Mouse (Mus musculus) erythroblast, embryonic 14.5 days (primary cell): ENCODE measurements at regions not wholly inside any gene's neighbourhood (a gene's known extent, or its start where the extent isn't known, plus 50 kb on each side); places are given as distances from the start of the nearest gene placed in this dataset.

Source experiments
- H3K27me3 ChIP-seq: 2 replicates; pipeline ENCODE4 v1.6.1; 2012; ENCODE audit warnings: inconsistent platforms; ENCODE audit not compliant: control insufficient read depth
- H3K36me3 ChIP-seq: 2 replicates; pipeline ENCODE4 v1.6.1; 2012; ENCODE audit warnings: mild to moderate bottlenecking, inconsistent platforms; ENCODE audit not compliant: control insufficient read depth
- H3K4me1 ChIP-seq: 2 replicates; pipeline ENCODE4 v1.6.1; 2012; ENCODE audit warnings: inconsistent platforms; ENCODE audit not compliant: control insufficient read depth
- H3K4me3 ChIP-seq: replicated peaks from 2 replicates; pipeline ENCODE3; 2012; ENCODE audit warnings: moderate library complexity, mild to moderate bottlenecking, inconsistent platforms
- H3K9me3 ChIP-seq: 2 replicates; pipeline ENCODE4 v1.6.1; 2012; ENCODE audit warnings: low read length, inconsistent platforms, mixed read lengths; ENCODE audit not compliant: control insufficient read depth
- GATA1 ChIP-seq: IDR thresholded peaks from 2 replicates; pipeline ENCODE4 v1.6.1; 2012; ENCODE audit warnings: low read length, inconsistent platforms, mixed read lengths
- TAL1 ChIP-seq: IDR thresholded peaks from 3 replicates; pipeline ENCODE4 v1.6.1; 2012; ENCODE audit warnings: low read length, inconsistent platforms, mixed read lengths

DNA sequence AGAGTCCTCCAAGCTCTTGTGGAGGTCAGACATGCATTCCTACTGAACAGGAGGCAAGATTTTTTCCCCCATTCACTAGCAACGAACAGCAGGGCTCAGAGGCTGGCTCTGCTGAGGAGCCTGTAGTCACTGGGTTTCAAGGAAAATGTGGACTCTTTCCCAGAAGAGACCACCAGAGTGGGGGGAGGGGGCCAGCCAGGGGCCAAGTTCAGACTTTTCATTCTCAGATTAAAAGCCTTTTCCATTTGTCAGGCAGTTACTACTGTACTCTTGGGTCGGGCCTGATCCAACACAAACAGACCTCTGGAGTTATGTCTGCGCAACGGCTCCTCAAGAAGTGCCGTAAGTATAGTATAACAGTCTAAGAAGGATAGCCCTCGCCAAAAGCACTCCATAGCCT, 238.6 kb upstream of the Sox9 start:
- Histone ChIP-seq H3K9me3 (peaks cover 20% of the 10 kb centered on the region), H3K4me3 (no peak overlapping the region), H3K4me1 (no peaks in the 10 kb centered on the region), H3K27me3 (no peaks in the 10 kb centered on the region), H3K36me3 (no peaks in the 10 kb centered on the region)
- TF ChIP-seq GATA1: no peak
- TF ChIP-seq TAL1: no peak

DNA sequence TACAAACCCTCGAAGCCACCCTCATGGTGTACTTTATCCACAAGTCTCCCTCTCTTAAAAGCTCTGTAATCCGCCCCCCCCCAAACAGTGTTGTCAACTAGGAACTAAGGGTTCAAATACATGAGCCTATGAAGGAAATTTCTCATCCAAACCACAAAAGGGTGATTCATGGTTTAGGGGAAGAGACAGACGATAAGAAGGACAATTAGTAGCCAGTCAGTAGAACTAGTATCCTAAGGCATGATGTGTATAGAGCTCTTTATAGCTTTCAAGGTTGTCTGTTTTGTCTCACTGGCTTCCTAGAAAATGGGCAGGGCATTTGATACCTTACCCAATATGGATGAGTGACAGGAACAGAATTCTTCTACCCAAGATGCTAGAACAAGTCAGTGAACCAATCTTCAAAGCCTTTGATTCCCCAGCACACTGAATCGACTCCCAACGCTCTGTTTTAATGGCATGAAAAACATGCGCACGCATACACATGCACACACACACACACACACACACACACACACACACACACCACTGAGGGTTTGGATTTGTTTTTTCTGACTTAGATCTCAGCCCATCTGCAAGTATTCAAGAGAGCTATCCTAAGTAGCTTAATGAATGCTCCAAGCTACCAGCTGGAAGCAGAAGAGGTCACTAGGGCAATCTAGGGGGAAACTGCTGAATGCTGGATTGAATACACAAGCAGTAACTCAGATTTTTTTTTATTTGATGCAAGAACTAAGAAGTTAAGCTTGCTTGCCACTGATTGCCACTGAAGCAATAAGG, 236.6 kb upstream of the Sox9 start:
- H3K9me3 ChIP-seq: peaks cover 14% of the 10 kb centered on the region; the same call in 1 of the 2 replicates
- TF ChIP-seq TAL1 (no peak), GATA1 (no peak)
- no peaks in the 10 kb centered on the region for H3K36me3 ChIP-seq
- H3K4me1 ChIP-seq: no peaks in the 10 kb centered on the region
- H3K4me3 ChIP-seq: no peak overlapping the region
- no peaks in the 10 kb centered on the region for H3K27me3 ChIP-seq

DNA sequence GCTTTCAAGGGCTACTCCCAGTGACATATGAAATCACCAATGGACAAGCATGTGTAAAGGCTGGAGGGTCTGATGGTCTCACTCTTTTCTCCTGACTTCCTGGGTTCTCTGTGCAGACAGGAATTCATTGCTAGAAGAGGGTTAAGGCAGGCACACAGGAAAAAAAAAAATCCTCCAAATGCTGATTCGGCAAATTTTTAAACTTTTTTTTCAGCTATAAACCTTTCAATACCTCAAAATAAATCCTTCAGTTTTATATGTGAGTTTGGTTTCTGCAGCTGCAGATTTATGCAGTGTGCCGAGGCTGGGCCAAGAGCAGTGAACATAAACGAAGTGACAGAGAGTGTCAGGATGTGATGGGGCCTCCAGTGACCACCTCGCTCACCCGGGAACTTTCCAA, 235.9 kb upstream of the Sox9 start:
- Histone ChIP-seq H3K27me3 (no peaks in the 10 kb centered on the region), H3K36me3 (no peaks in the 10 kb centered on the region), H3K4me3 (no peak overlapping the region), H3K4me1 (no peaks in the 10 kb centered on the region), H3K9me3 (peaks cover 12% of the 10 kb centered on the region; the same call in 1 of the 2 replicates)
- TF ChIP-seq TAL1 (no peak), GATA1 (no peak)

DNA sequence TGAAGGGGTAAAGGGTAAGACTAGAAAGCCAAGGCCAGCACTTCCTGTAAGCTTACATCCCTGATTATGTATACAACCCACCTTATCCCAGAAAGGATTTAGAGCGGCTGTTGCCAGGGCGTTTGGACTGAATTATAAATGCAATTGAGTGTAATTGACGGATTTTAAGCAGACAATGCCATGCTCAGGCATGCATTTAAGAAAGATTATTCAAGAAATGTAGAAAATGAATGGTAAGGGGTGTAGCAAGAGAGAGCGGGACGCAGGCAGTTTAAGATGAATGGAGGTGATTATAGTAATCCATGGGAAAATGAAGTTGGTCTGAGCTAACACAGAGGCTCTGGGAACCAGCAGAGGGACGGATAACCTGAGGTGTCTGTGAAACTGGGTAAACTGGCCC, 229.2 kb upstream of the Sox9 start:
- peaks cover 32% of the 10 kb centered on the region for H3K9me3 ChIP-seq
- no peaks in the 10 kb centered on the region for H3K4me1 ChIP-seq
- H3K36me3 ChIP-seq: no peaks in the 10 kb centered on the region
- H3K27me3 ChIP-seq: no peaks in the 10 kb centered on the region
- TF ChIP-seq TAL1: no peak
- no peak for TF ChIP-seq GATA1
- no peak overlapping the region for H3K4me3 ChIP-seq

DNA sequence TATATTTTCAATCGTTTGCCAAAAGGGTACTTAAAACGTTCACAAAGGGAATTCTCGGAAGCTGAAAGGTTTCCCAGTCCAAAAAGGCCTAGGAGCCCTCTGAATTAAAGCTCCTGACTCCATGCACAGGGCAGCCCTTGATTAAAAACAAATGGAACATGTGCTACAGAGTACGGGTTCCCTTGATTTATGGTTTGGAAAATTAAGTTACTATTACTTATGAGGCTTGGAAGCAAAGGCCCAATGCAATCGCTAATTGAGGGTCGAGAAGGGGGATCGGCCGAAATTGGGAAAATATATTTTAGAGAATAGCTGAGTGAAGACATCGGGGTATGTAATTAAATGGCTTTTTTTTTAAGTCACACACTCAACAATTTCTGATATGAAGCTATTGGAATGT, 219.0 kb upstream of the Sox9 start:
- Histone ChIP-seq H3K4me3 (no peak overlapping the region), H3K36me3 (no peaks in the 10 kb centered on the region), H3K4me1 (no peaks in the 10 kb centered on the region), H3K27me3 (no peaks in the 10 kb centered on the region), H3K9me3 (peaks cover 21% of the 10 kb centered on the region)
- no peak for TF ChIP-seq GATA1
- TF ChIP-seq TAL1: no peak

DNA sequence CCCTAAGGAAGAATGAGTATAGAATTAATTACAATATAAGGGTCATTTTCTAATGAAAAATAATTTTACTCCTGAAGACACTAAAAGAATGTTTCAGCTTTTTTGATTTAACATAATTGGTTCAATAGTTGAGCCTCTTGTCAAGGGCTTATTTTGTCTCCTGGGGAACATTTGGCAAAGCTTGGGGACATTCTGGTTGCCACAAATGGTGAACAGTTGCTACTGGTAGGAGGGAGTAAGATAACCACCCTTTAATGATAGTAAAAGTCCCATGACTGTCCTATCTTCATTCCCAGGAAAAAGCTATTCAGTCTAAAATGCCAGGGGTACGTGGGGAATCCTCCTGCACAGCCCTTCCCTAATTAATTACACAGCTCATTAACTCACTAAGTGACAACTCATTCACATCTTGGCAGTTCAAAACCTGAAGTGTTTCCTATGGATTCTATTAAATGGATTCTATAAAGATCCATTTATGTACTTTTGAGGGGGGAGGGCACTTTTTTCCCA, 217.3 kb upstream of the Sox9 start:
- H3K4me1 ChIP-seq: no peaks in the 10 kb centered on the region
- peaks cover 11% of the 10 kb centered on the region for H3K9me3 ChIP-seq

DNA sequence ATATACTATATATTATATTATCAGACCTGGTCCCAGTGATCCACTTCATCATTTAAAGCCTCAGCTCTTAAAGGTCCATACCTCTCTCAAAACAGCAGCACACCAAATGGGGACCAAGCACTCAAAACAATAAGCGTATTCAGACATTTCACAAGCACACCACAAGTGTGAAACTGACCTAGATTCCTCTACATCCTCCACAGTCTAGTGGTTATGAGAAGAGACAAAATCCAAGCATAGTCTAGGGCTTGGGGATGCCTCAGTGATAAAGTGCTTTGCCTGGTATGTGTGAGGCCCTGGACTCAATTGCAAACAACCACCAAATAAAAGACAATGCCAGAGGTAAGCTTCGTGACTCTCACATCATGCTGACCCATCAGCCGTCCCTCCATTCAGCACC, 216.0 kb upstream of the Sox9 start:
- H3K36me3 ChIP-seq: no peaks in the 10 kb centered on the region
- no peaks in the 10 kb centered on the region for H3K27me3 ChIP-seq
- no peak overlapping the region for H3K4me3 ChIP-seq
- H3K4me1 ChIP-seq: no peaks in the 10 kb centered on the region
- TF ChIP-seq GATA1 (no peak), TAL1 (no peak)
- H3K9me3 ChIP-seq: peaks cover 9% of the 10 kb centered on the region

More for the DNA sequence above, 217.3 kb upstream of the Sox9 start:
- TF ChIP-seq TAL1 (no peak), GATA1 (no peak)
- no peak overlapping the region for H3K4me3 ChIP-seq
- no peaks in the 10 kb centered on the region for H3K36me3 ChIP-seq
- no peaks in the 10 kb centered on the region for H3K27me3 ChIP-seq

DNA sequence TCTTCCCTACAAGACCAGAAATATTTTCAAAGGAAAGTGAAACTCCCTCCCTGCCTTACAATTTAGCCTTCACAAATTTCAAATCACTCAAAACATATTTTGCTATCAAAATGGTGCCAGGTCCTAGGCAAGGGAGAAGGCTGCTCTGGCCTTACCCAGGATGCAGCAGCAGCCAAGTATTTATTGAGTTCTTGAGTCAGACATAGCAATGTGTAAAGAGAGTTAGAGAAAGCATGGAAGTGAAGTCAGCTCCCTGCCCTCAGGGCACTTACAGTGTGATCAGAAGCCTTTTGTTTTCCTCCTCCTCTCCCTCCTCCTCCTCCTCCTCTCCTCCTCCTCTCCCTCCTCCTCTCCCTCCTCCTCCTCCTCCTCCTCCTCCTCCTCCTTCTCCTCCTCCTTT, 194.6 kb upstream of the Sox9 start:
- no peaks in the 10 kb centered on the region for H3K4me1 ChIP-seq
- H3K27me3 ChIP-seq: no peaks in the 10 kb centered on the region
- H3K9me3 ChIP-seq: peaks cover 62% of the 10 kb centered on the region
- H3K4me3 ChIP-seq: no peak overlapping the region
- no peak for TF ChIP-seq GATA1
- TF ChIP-seq TAL1: no peak
- no peaks in the 10 kb centered on the region for H3K36me3 ChIP-seq

DNA sequence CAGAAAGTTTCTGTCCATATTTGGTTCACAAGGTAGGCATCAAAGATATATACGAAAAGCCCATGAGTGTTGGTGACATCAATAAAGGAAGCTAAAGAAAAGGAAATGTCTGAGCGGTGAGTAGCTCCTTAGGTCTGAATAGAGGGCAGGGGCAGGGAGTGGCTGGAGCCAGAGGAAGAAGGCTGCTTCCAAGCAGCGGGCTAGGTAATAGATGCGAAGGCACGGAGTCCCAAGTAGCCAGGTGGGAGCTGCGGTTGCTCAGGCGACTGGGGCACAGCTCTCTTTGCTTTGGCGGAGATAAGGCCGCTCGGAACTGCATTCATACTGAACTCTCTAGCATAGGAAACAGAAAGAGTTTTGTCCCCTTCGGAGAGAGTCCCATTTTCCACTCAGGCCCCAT, 193.9 kb upstream of the Sox9 start:
- H3K9me3 ChIP-seq: peaks cover 59% of the 10 kb centered on the region
- H3K4me1 ChIP-seq: no peaks in the 10 kb centered on the region
- H3K4me3 ChIP-seq: no peak overlapping the region
- TF ChIP-seq GATA1: no peak
- no peak for TF ChIP-seq TAL1
- no peaks in the 10 kb centered on the region for H3K36me3 ChIP-seq
- no peaks in the 10 kb centered on the region for H3K27me3 ChIP-seq
